Mouse (Mus musculus): ENCODE results near the gene Gstm6. TPM values are rescaled to one million over a fixed set of nuclear protein-coding genes. Genes with fewer than 3 reads are reported as not detected.

The Gstm6 gene
- polyA plus RNA-seq, 1 experiment from 2014 or later, result 11.7 TPM

DNA sequence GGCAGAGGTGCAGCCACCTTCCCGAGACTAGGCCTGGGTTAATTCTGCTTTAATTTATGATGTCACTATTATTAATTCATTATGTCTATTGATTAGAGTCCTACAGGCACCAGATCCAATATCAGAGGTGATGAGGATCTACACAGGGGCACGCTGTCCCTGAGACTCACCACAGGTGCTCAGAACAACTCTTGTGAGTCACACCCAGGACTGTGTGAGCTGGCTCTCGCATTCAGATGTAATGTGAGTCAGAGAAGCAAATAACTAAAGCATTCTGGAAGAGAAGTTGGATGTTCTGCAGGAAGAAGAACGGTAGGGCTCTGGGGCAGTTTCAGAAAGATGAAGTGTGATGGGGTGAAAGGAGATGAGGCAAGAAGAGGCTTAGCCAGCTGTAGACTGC lies 14.3 kb downstream of the Gstm6 start:
- Histone ChIP-seq H3K9me3 (replicated peaks; ENCODE audit: control insufficient read depth, low read length) (no peaks in the 10 kb centered on the region), H3K9ac (replicated peaks; ENCODE audit: low read length) (no peak overlapping the region), H3K4me3 (ENCODE audit: low read depth, low read length) (no peak overlapping the region), H3K27me3 (ENCODE audit: control insufficient read depth, insufficient read depth, low read length) (no peaks in the 10 kb centered on the region), H3K4me2 (ENCODE audit: low read depth, low read length) (no peak overlapping the region), H3K27ac (replicated peaks; ENCODE audit: low read depth, low read length) (no peak overlapping the region), H3K4me1 (ENCODE audit: control insufficient read depth, insufficient read depth, low read length) (no peaks in the 10 kb centered on the region), H3K36me3 (replicated peaks; ENCODE audit: control insufficient read depth, insufficient read depth, low read depth, low read length) (no peaks in the 10 kb centered on the region)
- DNase-seq (ENCODE audit: low spot score) (no peak), ATAC-seq (replicated peaks; ENCODE audit: insufficient number of reproducible peaks, low FRiP score, low TSS enrichment, low read depth) (no peak)
- 81% methylated on average over 4 of the region's 4 CpGs for WGBS

GRCm38 (mm10) chr3:107928691-107929090 lies 14.9 kb downstream of the Gstm6 start:
- H3K27ac ChIP-seq (replicated peaks; ENCODE audit: low read depth, low read length), result no peak overlapping the region
- H3K27me3 ChIP-seq (ENCODE audit: control insufficient read depth, insufficient read depth, low read length), result no peaks in the 10 kb centered on the region
- no peak for ATAC-seq (replicated peaks; ENCODE audit: insufficient number of reproducible peaks, low FRiP score, low TSS enrichment, low read depth)
- no peak overlapping the region for H3K4me3 ChIP-seq (ENCODE audit: low read depth, low read length)
- H3K4me2 ChIP-seq (ENCODE audit: low read depth, low read length), result no peak overlapping the region
- no peak overlapping the region for H3K9ac ChIP-seq (replicated peaks; ENCODE audit: low read length)
- WGBS, result 88% methylated on average over 11 of the region's 11 CpGs
- no peak for DNase-seq (ENCODE audit: low spot score)
- H3K36me3 ChIP-seq (replicated peaks; ENCODE audit: control insufficient read depth, insufficient read depth, low read depth, low read length), result no peaks in the 10 kb centered on the region
- no peaks in the 10 kb centered on the region for H3K4me1 ChIP-seq (ENCODE audit: control insufficient read depth, insufficient read depth, low read length)
- H3K9me3 ChIP-seq (replicated peaks; ENCODE audit: control insufficient read depth, low read length), result no peaks in the 10 kb centered on the region

DNA sequence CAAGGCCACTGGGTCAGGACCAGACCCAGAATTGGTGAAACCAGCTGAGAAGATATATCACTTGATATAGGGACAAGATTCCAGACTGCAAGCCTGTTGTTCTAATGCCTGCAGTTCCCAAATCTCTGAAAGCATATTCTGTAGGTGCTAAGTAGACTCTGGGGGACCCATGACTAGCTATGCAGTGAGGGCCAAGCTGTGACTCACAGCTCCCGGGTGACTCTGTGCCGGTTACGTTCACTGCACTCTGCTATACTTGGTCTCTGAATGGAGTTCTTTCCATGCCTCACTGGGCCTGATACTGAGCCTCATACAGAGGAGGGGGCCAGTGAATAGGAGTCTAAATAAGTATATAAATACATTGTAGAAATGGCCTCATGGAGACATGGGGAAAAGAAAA lies 15.7 kb downstream of the Gstm6 start:
- no peaks in the 10 kb centered on the region for H3K4me1 ChIP-seq (ENCODE audit: control insufficient read depth, insufficient read depth, low read length)
- H3K9ac ChIP-seq (replicated peaks; ENCODE audit: low read length), result no peak overlapping the region
- H3K9me3 ChIP-seq (replicated peaks; ENCODE audit: control insufficient read depth, low read length), result no peaks in the 10 kb centered on the region
- no peak overlapping the region for H3K27ac ChIP-seq (replicated peaks; ENCODE audit: low read depth, low read length)
- H3K4me3 ChIP-seq (ENCODE audit: low read depth, low read length), result no peak overlapping the region
- ATAC-seq (replicated peaks; ENCODE audit: insufficient number of reproducible peaks, low FRiP score, low TSS enrichment, low read depth), result no peak
- H3K4me2 ChIP-seq (ENCODE audit: low read depth, low read length), result no peak overlapping the region
- no peak for DNase-seq (ENCODE audit: low spot score)
- H3K27me3 ChIP-seq (ENCODE audit: control insufficient read depth, insufficient read depth, low read length), result no peaks in the 10 kb centered on the region
- WGBS, result 81% methylated on average over 3 of the region's 3 CpGs
- no peaks in the 10 kb centered on the region for H3K36me3 ChIP-seq (replicated peaks; ENCODE audit: control insufficient read depth, insufficient read depth, low read depth, low read length)

DNA sequence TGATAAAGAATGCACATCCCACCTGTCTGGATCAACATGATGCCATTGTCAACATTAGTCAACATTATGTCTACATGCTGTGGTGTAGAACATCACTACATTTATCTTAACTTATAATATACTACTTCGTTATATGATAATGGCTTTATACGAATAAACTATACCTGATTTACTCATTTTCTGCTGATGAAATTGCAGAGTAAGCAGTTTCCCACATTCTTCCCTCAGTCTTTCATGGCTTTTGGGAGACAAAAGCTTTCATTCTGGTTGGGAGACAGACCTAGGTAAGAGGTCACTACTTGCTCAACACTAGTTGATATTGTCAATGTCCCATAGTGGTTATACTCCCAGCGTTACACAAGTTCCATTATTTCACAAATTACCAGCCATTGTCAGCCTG lies 18.2 kb downstream of the Gstm6 start:
- DNase-seq (ENCODE audit: low spot score), result no peak
- no peak overlapping the region for H3K4me3 ChIP-seq (ENCODE audit: low read depth, low read length)
- no peak for ATAC-seq (replicated peaks; ENCODE audit: insufficient number of reproducible peaks, low FRiP score, low TSS enrichment, low read depth)
- H3K9ac ChIP-seq (replicated peaks; ENCODE audit: low read length), result no peak overlapping the region
- no peaks in the 10 kb centered on the region for H3K4me1 ChIP-seq (ENCODE audit: control insufficient read depth, insufficient read depth, low read length)
- no peak overlapping the region for H3K27ac ChIP-seq (replicated peaks; ENCODE audit: low read depth, low read length)
- no peaks in the 10 kb centered on the region for H3K9me3 ChIP-seq (replicated peaks; ENCODE audit: control insufficient read depth, low read length)
- WGBS, result 92% methylated on average over 3 of the region's 3 CpGs
- no peaks in the 10 kb centered on the region for H3K27me3 ChIP-seq (ENCODE audit: control insufficient read depth, insufficient read depth, low read length)
- H3K4me2 ChIP-seq (ENCODE audit: low read depth, low read length), result no peak overlapping the region
- no peaks in the 10 kb centered on the region for H3K36me3 ChIP-seq (replicated peaks; ENCODE audit: control insufficient read depth, insufficient read depth, low read depth, low read length)

DNA sequence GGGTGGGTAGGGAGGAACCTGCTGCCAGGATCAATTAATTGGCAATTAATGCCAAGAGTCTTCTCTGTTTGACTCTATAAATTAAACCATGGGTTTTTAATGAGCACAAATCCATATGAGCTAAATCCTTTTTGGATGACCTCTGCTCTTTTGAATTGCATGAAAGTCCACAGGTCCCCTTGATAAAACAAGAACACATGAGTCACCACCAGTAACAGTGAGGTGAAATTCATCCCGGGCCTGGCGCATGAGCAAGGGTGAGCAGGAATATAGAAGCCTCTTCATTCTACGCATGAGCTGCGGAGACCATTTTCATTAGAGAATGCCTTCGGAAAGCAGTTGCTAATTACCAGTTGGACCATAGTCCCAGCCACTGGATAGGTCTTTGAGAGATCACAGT lies 23.2 kb downstream of the Gstm6 start:
- no peak overlapping the region for H3K27ac ChIP-seq (replicated peaks; ENCODE audit: low read depth, low read length)
- no peak overlapping the region for H3K4me3 ChIP-seq (ENCODE audit: low read depth, low read length)
- no peaks in the 10 kb centered on the region for H3K4me1 ChIP-seq (ENCODE audit: control insufficient read depth, insufficient read depth, low read length)
- no peaks in the 10 kb centered on the region for H3K36me3 ChIP-seq (replicated peaks; ENCODE audit: control insufficient read depth, insufficient read depth, low read depth, low read length)
- 92% methylated on average over 5 of the region's 5 CpGs for WGBS
- no peaks in the 10 kb centered on the region for H3K9me3 ChIP-seq (replicated peaks; ENCODE audit: control insufficient read depth, low read length)
- H3K4me2 ChIP-seq (ENCODE audit: low read depth, low read length), result no peak overlapping the region
- no peak overlapping the region for H3K9ac ChIP-seq (replicated peaks; ENCODE audit: low read length)
- ATAC-seq (replicated peaks; ENCODE audit: insufficient number of reproducible peaks, low FRiP score, low TSS enrichment, low read depth), result no peak
- H3K27me3 ChIP-seq (ENCODE audit: control insufficient read depth, insufficient read depth, low read length), result no peaks in the 10 kb centered on the region
- no peak for DNase-seq (ENCODE audit: low spot score)

GRCm38 (mm10) chr3:107917783-107918408 lies 25.7 kb downstream of the Gstm6 start:
- peak; percentile 77 for DNase-seq (ENCODE audit: low spot score)
- no peak for ATAC-seq (replicated peaks; ENCODE audit: insufficient number of reproducible peaks, low FRiP score, low TSS enrichment, low read depth)
- Histone ChIP-seq H3K9me3 (replicated peaks; ENCODE audit: control insufficient read depth, low read length) (no peaks in the 10 kb centered on the region), H3K36me3 (replicated peaks; ENCODE audit: control insufficient read depth, insufficient read depth, low read depth, low read length) (no peaks in the 10 kb centered on the region), H3K27me3 (ENCODE audit: control insufficient read depth, insufficient read depth, low read length) (no peaks in the 10 kb centered on the region), H3K9ac (replicated peaks; ENCODE audit: low read length) (no peak overlapping the region), H3K4me1 (ENCODE audit: control insufficient read depth, insufficient read depth, low read length) (no peaks in the 10 kb centered on the region), H3K27ac (replicated peaks; ENCODE audit: low read depth, low read length) (no peak overlapping the region), H3K4me2 (ENCODE audit: low read depth, low read length) (no peak overlapping the region), H3K4me3 (ENCODE audit: low read depth, low read length) (no peak overlapping the region)
- 60% methylated on average over 7 of the region's 7 CpGs for WGBS

- no peaks in the 10 kb centered on the region for H3K36me3 ChIP-seq (replicated peaks; ENCODE audit: control insufficient read depth, insufficient read depth, low read depth, low read length)
- no peaks in the 10 kb centered on the region for H3K4me1 ChIP-seq (ENCODE audit: control insufficient read depth, insufficient read depth, low read length)
- no peak overlapping the region for H3K27ac ChIP-seq (replicated peaks; ENCODE audit: low read depth, low read length)
- DNase-seq (ENCODE audit: low spot score) (no peak), ATAC-seq (replicated peaks; ENCODE audit: insufficient number of reproducible peaks, low FRiP score, low TSS enrichment, low read depth) (no peak)
- H3K4me2 ChIP-seq (ENCODE audit: low read depth, low read length), result no peak overlapping the region
- no peak overlapping the region for H3K9ac ChIP-seq (replicated peaks; ENCODE audit: low read length)
- no peak overlapping the region for H3K4me3 ChIP-seq (ENCODE audit: low read depth, low read length)
- H3K9me3 ChIP-seq (replicated peaks; ENCODE audit: control insufficient read depth, low read length), result no peaks in the 10 kb centered on the region
- no peaks in the 10 kb centered on the region for H3K27me3 ChIP-seq (ENCODE audit: control insufficient read depth, insufficient read depth, low read length)
- WGBS, result 80% methylated on average over 3 of the region's 3 CpGs
Measured at GRCm38 (mm10) chr3:107917097-107917496, 26.5 kb downstream of the Gstm6 start.

GRCm38 (mm10) chr3:107916674-107917073 lies 26.9 kb downstream of the Gstm6 start:
- no peak for DNase-seq (ENCODE audit: low spot score)
- Histone ChIP-seq H3K4me1 (ENCODE audit: control insufficient read depth, insufficient read depth, low read length) (no peaks in the 10 kb centered on the region), H3K4me3 (ENCODE audit: low read depth, low read length) (no peak overlapping the region), H3K9me3 (replicated peaks; ENCODE audit: control insufficient read depth, low read length) (no peaks in the 10 kb centered on the region), H3K27ac (replicated peaks; ENCODE audit: low read depth, low read length) (no peak overlapping the region), H3K9ac (replicated peaks; ENCODE audit: low read length) (no peak overlapping the region), H3K4me2 (ENCODE audit: low read depth, low read length) (no peak overlapping the region), H3K36me3 (replicated peaks; ENCODE audit: control insufficient read depth, insufficient read depth, low read depth, low read length) (no peaks in the 10 kb centered on the region), H3K27me3 (ENCODE audit: control insufficient read depth, insufficient read depth, low read length) (no peaks in the 10 kb centered on the region)
- 85% methylated on average over 15 of the region's 15 CpGs for WGBS
- no peak for ATAC-seq (replicated peaks; ENCODE audit: insufficient number of reproducible peaks, low FRiP score, low TSS enrichment, low read depth)
